Mouse (Mus musculus): ENCODE measurements around the gene Cct2.

- TF ChIP-seq CTCF (IDR thresholded peaks at IDR 0.05; ENCODE audit: low read depth) (no peak), EP300 (IDR thresholded peaks at IDR 0.05; ENCODE audit: low read depth) (0 out of 2 replicates have a peak, but pooled peaks have one; percentile 1)
Observed at GRCm38 (mm10) chr10:117064076-117064475, 462 bp upstream of the Cct2 start.

All from liver, postnatal 0 days (tissue).